Mouse (Mus musculus) limb, embryonic 12.5 days (tissue): ENCODE measurements around the gene Avpr1b. TPM values are rescaled to one million over a fixed set of nuclear protein-coding genes. Genes with fewer than 3 reads are reported as not detected.
"Not testable (repeated sequence)": the region's sequence is repeated elsewhere in the genome, so short reads cannot be mapped to it uniquely, and the experiment has no call there.

Source experiments
- ATAC-seq: fragments of 200-750 bp; cut with Nextera tagmentation; 2 replicates; pipeline ENCODE4 v1.8.0; 2017; ENCODE audit warnings: low read depth, moderate TSS enrichment; ENCODE audit not compliant: insufficient number of reproducible peaks, insufficient read depth, low FRiP score, low TSS enrichment
- H3K27ac ChIP-seq: fragments of 300-500 bp; sonication (generic); 2 replicates; pipeline ENCODE4 v1.5.1; 2016; ENCODE audit warnings: mild to moderate bottlenecking, moderate library complexity
- H3K27me3 ChIP-seq: fragments of 300-500 bp; sonication (generic); 2 replicates; pipeline ENCODE4 v1.6.1; 2016; ENCODE audit warnings: mild to moderate bottlenecking, moderate library complexity
- H3K36me3 ChIP-seq: fragments of 300-500 bp; sonication (generic); 2 replicates; pipeline ENCODE4 v1.6.1; 2016; ENCODE audit warnings: mild to moderate bottlenecking, moderate library complexity
- H3K4me1 ChIP-seq: fragments of 300-500 bp; sonication (generic); replicated peaks from 2 replicates; pipeline ENCODE4 v1.6.1; 2016
- H3K4me2 ChIP-seq: fragments of 300-500 bp; sonication (generic); 2 replicates; pipeline ENCODE4 v1.6.1; 2016; ENCODE audit warnings: mild to moderate bottlenecking, moderate library complexity
- H3K4me3 ChIP-seq: fragments of 300-500 bp; sonication (generic); replicated peaks from 2 replicates; pipeline ENCODE4 v1.5.1; 2016; ENCODE audit warnings: mild to moderate bottlenecking
- H3K9ac ChIP-seq: fragments of 300-500 bp; sonication (generic); replicated peaks from 2 replicates; pipeline ENCODE4 v1.6.1; 2016; ENCODE audit warnings: mild to moderate bottlenecking, moderate library complexity
- H3K9me3 ChIP-seq: fragments of 300-500 bp; sonication (generic); 2 replicates; pipeline ENCODE4 v1.6.1; 2016; ENCODE audit warnings: mild to moderate bottlenecking, moderate library complexity
- WGBS: fragments of 180-500 bp; shearing (Covaris S2); methylation state at CpG from one replicate; pipeline ENCODE4 v1.1.7; 2016; 5-methylcytosine and 5-hydroxymethylcytosine counted together
- polyA plus RNA-seq: library from polyadenylated mRNA; unstranded; fragments of >200 nt; fragmentation: Nextera tagmentation; extraction: Ambion mirVana; gene quantifications from 2 replicates; pipeline ENCODE4 v1.2.1, GENCODE M21; 2016

Gene Avpr1b
- polyA plus RNA-seq, 1 experiment from 2014 or later = not detected

- H3K4me2 ChIP-seq = no peak overlapping the region
- 86% methylated on average over 7 of the region's 7 CpGs for WGBS
- H3K9me3 ChIP-seq = no peaks in the 10 kb centered on the region
- H3K4me3 ChIP-seq = no peak overlapping the region
- no peak overlapping the region for H3K9ac ChIP-seq
- no peak for ATAC-seq
- H3K4me1 ChIP-seq = no peaks in the 10 kb centered on the region
- no peaks in the 10 kb centered on the region for H3K27me3 ChIP-seq
- H3K36me3 ChIP-seq = no peaks in the 10 kb centered on the region
- no peak overlapping the region for H3K27ac ChIP-seq
These were observed 20.3 kb downstream of the Avpr1b start for GRCm38 (mm10) chr1:131619348-131619747.

GRCm38 (mm10) chr1:131623644-131624043 is 24.6 kb downstream of the Avpr1b start:
- Histone ChIP-seq H3K4me2 (no peak overlapping the region), H3K27me3 (no peaks in the 10 kb centered on the region), H3K36me3 (no peaks in the 10 kb centered on the region), H3K4me3 (no peak overlapping the region), H3K4me1 (no peaks in the 10 kb centered on the region), H3K27ac (no peak overlapping the region), H3K9ac (no peak overlapping the region), H3K9me3 (no peaks in the 10 kb centered on the region)
- ATAC-seq = no peak
- WGBS = 51% methylated on average over 3 of the region's 3 CpGs

GRCm38 (mm10) chr1:131624175-131624835 is 25.3 kb downstream of the Avpr1b start:
- no peak overlapping the region for H3K4me3 ChIP-seq
- no peaks in the 10 kb centered on the region for H3K27me3 ChIP-seq
- H3K4me1 ChIP-seq = no peaks in the 10 kb centered on the region
- H3K4me2 ChIP-seq = no peak overlapping the region
- H3K27ac ChIP-seq = no peak overlapping the region
- 55% methylated on average over 3 of the region's 3 CpGs for WGBS
- no peak overlapping the region for H3K9ac ChIP-seq
- no peaks in the 10 kb centered on the region for H3K9me3 ChIP-seq
- no peak for ATAC-seq
- no peaks in the 10 kb centered on the region for H3K36me3 ChIP-seq

GRCm38 (mm10) chr1:131626200-131626599 is 27.2 kb downstream of the Avpr1b start:
- Histone ChIP-seq H3K27ac (no peak overlapping the region), H3K4me3 (no peak overlapping the region), H3K36me3 (no peaks in the 10 kb centered on the region), H3K4me2 (no peak overlapping the region), H3K9me3 (no peaks in the 10 kb centered on the region), H3K27me3 (no peaks in the 10 kb centered on the region), H3K4me1 (no peaks in the 10 kb centered on the region), H3K9ac (no peak overlapping the region)
- ATAC-seq = no peak
- 88% methylated on average over 6 of the region's 6 CpGs for WGBS

- WGBS = 71% methylated on average over 6 of the region's 6 CpGs
- H3K4me1 ChIP-seq, ATAC-seq: not testable (repeated sequence)
These were observed 33.2 kb downstream of the Avpr1b start for GRCm38 (mm10) chr1:131632216-131632615.

GRCm38 (mm10) chr1:131634495-131634894 is 35.5 kb downstream of the Avpr1b start:
- ATAC-seq = no peak
- Histone ChIP-seq H3K9ac (no peak overlapping the region), H3K4me1 (no peaks in the 10 kb centered on the region), H3K9me3 (no peaks in the 10 kb centered on the region), H3K27ac (no peak overlapping the region), H3K4me3 (no peak overlapping the region), H3K36me3 (no peaks in the 10 kb centered on the region), H3K27me3 (no peaks in the 10 kb centered on the region), H3K4me2 (no peak overlapping the region)

More at GRCm38 (mm10) chr1:131632216-131632615, 33.2 kb downstream of the Avpr1b start:
- not testable (repeated sequence) for H3K4me2 ChIP-seq, H3K4me3 ChIP-seq, H3K27ac ChIP-seq, H3K27me3 ChIP-seq, H3K36me3 ChIP-seq, H3K9me3 ChIP-seq, H3K9ac ChIP-seq

GRCm38 (mm10) chr1:131637791-131638540 is 38.9 kb downstream of the Avpr1b start, which contains the start of gene Ctse:
Ctse (plus strand) TSS chr1:131638306.
- H3K27me3 ChIP-seq = no peaks in the 10 kb centered on the region
- no peak within 1 kb of the TSS for H3K4me3 ChIP-seq
- no peaks in the 10 kb centered on the region for H3K4me1 ChIP-seq
- H3K36me3 ChIP-seq = no peaks in the 10 kb centered on the region
- no peak within 1 kb of the TSS for H3K27ac ChIP-seq
- H3K9me3 ChIP-seq = no peaks in the 10 kb centered on the region
- no peak within 1 kb of the TSS for H3K4me2 ChIP-seq
- no peak for ATAC-seq
- 77% methylated on average over 9 of the region's 9 CpGs for WGBS
- no peak within 1 kb of the TSS for H3K9ac ChIP-seq

- Histone ChIP-seq H3K9ac (no peak overlapping the region), H3K27me3 (no peaks in the 10 kb centered on the region), H3K9me3 (no peaks in the 10 kb centered on the region), H3K4me3 (no peak overlapping the region), H3K4me2 (no peak overlapping the region), H3K27ac (no peak overlapping the region), H3K4me1 (no peaks in the 10 kb centered on the region), H3K36me3 (no peaks in the 10 kb centered on the region)
- ATAC-seq = no peak
- WGBS = 85% methylated on average over 9 of the region's 9 CpGs
These were observed 39.7 kb downstream of the Avpr1b start for GRCm38 (mm10) chr1:131638541-131639421.

GRCm38 (mm10) chr1:131640062-131640461 is 41.0 kb downstream of the Avpr1b start:
- no peak overlapping the region for H3K27ac ChIP-seq
- no peak for ATAC-seq

GRCm38 (mm10) chr1:131641565-131641964 is 42.5 kb downstream of the Avpr1b start:
- Histone ChIP-seq H3K9me3 (no peaks in the 10 kb centered on the region), H3K4me1 (no peaks in the 10 kb centered on the region), H3K9ac (no peak overlapping the region), H3K4me2 (no peak overlapping the region), H3K4me3 (no peak overlapping the region), H3K27ac (no peak overlapping the region), H3K27me3 (no peaks in the 10 kb centered on the region), H3K36me3 (no peaks in the 10 kb centered on the region)
- WGBS = 93% methylated on average over 13 of the region's 13 CpGs
- ATAC-seq = no peak

More at GRCm38 (mm10) chr1:131640062-131640461, 41.0 kb downstream of the Avpr1b start:
- WGBS = 83% methylated on average over 4 of the region's 4 CpGs
- Histone ChIP-seq H3K9me3 (no peaks in the 10 kb centered on the region), H3K4me3 (no peak overlapping the region), H3K4me1 (no peaks in the 10 kb centered on the region), H3K4me2 (no peak overlapping the region), H3K27me3 (no peaks in the 10 kb centered on the region), H3K9ac (no peak overlapping the region), H3K36me3 (no peaks in the 10 kb centered on the region)

- Histone ChIP-seq H3K9ac (no peak overlapping the region), H3K4me3 (no peak overlapping the region), H3K36me3 (no peaks in the 10 kb centered on the region), H3K4me2 (no peak overlapping the region), H3K27me3 (no peaks in the 10 kb centered on the region), H3K27ac (no peak overlapping the region), H3K9me3 (no peaks in the 10 kb centered on the region), H3K4me1 (no peaks in the 10 kb centered on the region)
- ATAC-seq = no peak
- 89% methylated on average over 2 of the region's 2 CpGs for WGBS
These were observed 43.2 kb downstream of the Avpr1b start for GRCm38 (mm10) chr1:131642251-131642650.
